Mouse (Mus musculus): ENCODE measurements around the gene Peg3. TPM values are rescaled to one million over a fixed set of nuclear protein-coding genes. Genes with fewer than 3 reads are reported as not detected.

The Peg3 gene
- total and polyA plus RNA-seq, 3 experiments = 2.4 to 49.7 (median 24.6) TPM

DNA sequence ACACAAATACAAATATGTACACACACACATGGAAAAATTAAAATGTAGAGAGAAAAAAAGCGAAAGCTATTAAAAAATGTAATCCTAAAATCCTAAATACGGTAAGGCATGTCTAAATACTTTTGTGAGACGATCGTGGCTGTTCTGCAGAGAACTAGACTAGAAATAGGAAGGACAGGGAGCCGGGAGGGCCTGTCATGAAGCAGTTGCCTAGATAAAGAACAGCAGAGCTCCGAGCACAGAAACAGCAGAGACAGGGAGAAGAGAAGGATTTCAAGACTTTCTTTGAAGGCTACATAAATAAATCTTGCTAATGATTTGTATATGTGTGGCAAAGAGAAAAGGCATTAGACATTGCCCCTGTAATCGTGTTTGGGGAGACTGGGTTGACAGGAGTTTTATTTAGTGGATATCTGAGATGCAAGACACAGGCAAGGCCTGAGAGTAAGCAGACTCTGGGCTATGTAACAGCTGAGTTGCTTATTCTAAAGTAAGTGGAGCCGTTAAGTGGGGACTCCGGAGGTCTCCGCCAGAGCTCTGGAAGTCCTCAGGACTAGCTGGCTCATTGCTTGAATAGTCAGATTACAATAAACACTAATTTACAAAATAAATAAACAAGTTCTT is 14.2 kb upstream of the Peg3 start:
- ATAC-seq (ENCODE audit: extremely low read depth, insufficient number of reproducible peaks, low FRiP score, poor library complexity, severe bottlenecking) (no peak), DNase-seq (ENCODE audit: low spot score) (no peak)
- no peaks in the 10 kb centered on the region for H3K9me3 ChIP-seq (replicated peaks)
- H3K4me1 ChIP-seq (ENCODE audit: insufficient read depth, low read depth, low read length) = no peaks in the 10 kb centered on the region
- H3K4me3 ChIP-seq (ENCODE audit: low read depth, low read length) = no peak overlapping the region
- TF ChIP-seq GATA2 (IDR thresholded peaks at IDR 0.05; ENCODE audit: borderline replicate concordance, low read depth, low read length) = no peak
- no peak for TF ChIP-seq CTCF (IDR thresholded peaks at IDR 0.05; ENCODE audit: low read depth, low read length)
- TF ChIP-seq TAL1 (conservative IDR thresholded peaks at IDR 0.05; ENCODE audit: low read depth, low read length) = no peak
- no peak for TF ChIP-seq GATA1 (IDR thresholded peaks at IDR 0.05; ENCODE audit: borderline replicate concordance, low read length)
- TF ChIP-seq POLR2AphosphoS5 (IDR thresholded peaks at IDR 0.05; ENCODE audit: insufficient replicate concordance, low read depth, low read length) = no peak
- H3K36me3 ChIP-seq (replicated peaks) = no peaks in the 10 kb centered on the region
- H3K27me3 ChIP-seq (ENCODE audit: insufficient read depth, low read length) = no peaks in the 10 kb centered on the region

DNA sequence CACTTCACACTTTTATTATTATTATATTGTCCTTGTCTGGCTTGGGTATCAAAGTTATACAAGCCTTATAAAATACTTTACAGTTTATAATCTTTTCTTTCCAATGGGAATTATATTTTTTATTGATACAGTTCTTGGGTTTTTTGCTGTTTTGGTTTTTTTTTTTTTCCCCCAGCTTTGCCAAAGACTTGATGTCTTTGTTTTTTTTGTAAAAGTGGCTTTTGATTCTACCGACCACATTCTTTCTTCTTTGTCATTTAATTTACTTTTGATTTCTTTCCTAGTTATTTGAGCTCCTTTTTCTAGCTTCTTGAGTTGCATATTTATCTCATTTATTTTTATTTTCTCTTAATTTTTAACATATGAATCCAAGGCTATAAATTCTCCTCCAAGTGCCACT is 5.8 kb upstream of the Peg3 start:
- DNase-seq (ENCODE audit: low spot score) = no peak
- TF ChIP-seq GATA1 (IDR thresholded peaks at IDR 0.05; ENCODE audit: borderline replicate concordance, low read length) = no peak
- TF ChIP-seq POLR2AphosphoS5 (IDR thresholded peaks at IDR 0.05; ENCODE audit: insufficient replicate concordance, low read depth, low read length) = no peak
- no peak for TF ChIP-seq CTCF (IDR thresholded peaks at IDR 0.05; ENCODE audit: low read depth, low read length)
- TF ChIP-seq TAL1 (conservative IDR thresholded peaks at IDR 0.05; ENCODE audit: low read depth, low read length) = no peak
- no peak for TF ChIP-seq GATA2 (IDR thresholded peaks at IDR 0.05; ENCODE audit: borderline replicate concordance, low read depth, low read length)
- no peak overlapping the region for H3K4me3 ChIP-seq (ENCODE audit: low read depth, low read length)
- peaks cover 6% of the 10 kb centered on the region for H3K4me1 ChIP-seq (ENCODE audit: insufficient read depth, low read depth, low read length)
- no peaks in the 10 kb centered on the region for H3K27me3 ChIP-seq (ENCODE audit: insufficient read depth, low read length)
- H3K36me3 ChIP-seq (replicated peaks) = no peaks in the 10 kb centered on the region
- H3K9me3 ChIP-seq (replicated peaks) = no peaks in the 10 kb centered on the region
- no peak for ATAC-seq (ENCODE audit: extremely low read depth, insufficient number of reproducible peaks, low FRiP score, poor library complexity, severe bottlenecking)

DNA sequence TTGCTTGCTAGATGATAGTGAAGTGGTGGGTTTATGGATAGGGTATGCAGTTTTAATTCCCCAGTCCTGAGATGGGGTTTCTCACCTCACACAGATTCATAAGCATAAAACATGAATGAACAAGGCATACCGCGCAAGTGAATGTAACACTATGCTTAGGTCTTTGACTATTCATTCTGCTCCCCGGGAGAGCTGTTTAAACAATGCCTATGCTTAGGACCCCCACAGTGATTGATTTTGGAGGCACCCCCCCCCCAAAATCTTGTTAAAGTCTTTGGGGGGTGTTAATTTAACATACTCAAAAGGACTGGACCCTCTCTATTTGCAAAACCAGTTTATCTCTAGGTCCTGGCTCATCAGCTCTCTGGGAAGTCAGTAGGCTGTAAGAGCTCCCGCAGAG is 1.7 kb upstream of the Peg3 start:
- Histone ChIP-seq H3K27me3 (ENCODE audit: insufficient read depth, low read length) (no peaks in the 10 kb centered on the region), H3K9me3 (replicated peaks) (peaks cover 30% of the 10 kb centered on the region), H3K36me3 (replicated peaks) (no peaks in the 10 kb centered on the region), H3K4me3 (ENCODE audit: low read depth, low read length) (no peak overlapping the region), H3K4me1 (ENCODE audit: insufficient read depth, low read depth, low read length) (peaks cover 8% of the 10 kb centered on the region)
- no peak for TF ChIP-seq GATA2 (IDR thresholded peaks at IDR 0.05; ENCODE audit: borderline replicate concordance, low read depth, low read length)
- TF ChIP-seq POLR2AphosphoS5 (IDR thresholded peaks at IDR 0.05; ENCODE audit: insufficient replicate concordance, low read depth, low read length) = no peak
- TF ChIP-seq CTCF (IDR thresholded peaks at IDR 0.05; ENCODE audit: low read depth, low read length) = no peak
- TF ChIP-seq GATA1 (IDR thresholded peaks at IDR 0.05; ENCODE audit: borderline replicate concordance, low read length) = no peak
- TF ChIP-seq TAL1 (conservative IDR thresholded peaks at IDR 0.05; ENCODE audit: low read depth, low read length) = no peak
- ATAC-seq (ENCODE audit: extremely low read depth, insufficient number of reproducible peaks, low FRiP score, poor library complexity, severe bottlenecking) = no peak
- DNase-seq (ENCODE audit: low spot score) = no peak

DNA sequence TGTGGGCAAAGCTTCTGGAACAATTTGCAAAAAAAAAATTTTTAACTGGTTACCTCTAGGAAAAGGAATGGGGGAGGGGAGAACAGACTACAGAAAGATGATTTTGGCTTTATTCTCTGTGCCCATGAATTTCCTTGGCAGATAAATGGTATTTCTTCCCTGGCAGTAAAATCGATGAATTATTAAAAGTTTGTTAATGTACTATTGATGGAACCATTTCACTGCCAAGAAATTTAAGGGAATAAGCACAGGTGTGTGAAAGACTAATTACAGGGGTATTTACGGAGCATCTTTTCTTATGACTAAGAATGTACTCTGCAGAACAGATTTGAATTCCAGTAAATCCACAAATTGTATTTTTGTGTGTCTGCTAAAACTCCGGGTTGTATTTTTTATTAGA is 1.1 kb upstream of the Peg3 start:
- DNase-seq (ENCODE audit: low spot score) (no peak), ATAC-seq (ENCODE audit: extremely low read depth, insufficient number of reproducible peaks, low FRiP score, poor library complexity, severe bottlenecking) (no peak)
- no peaks in the 10 kb centered on the region for H3K36me3 ChIP-seq (replicated peaks)
- H3K4me1 ChIP-seq (ENCODE audit: insufficient read depth, low read depth, low read length) = peaks cover 10% of the 10 kb centered on the region
- H3K4me3 ChIP-seq (ENCODE audit: low read depth, low read length) = no peak overlapping the region
- TF ChIP-seq GATA2 (IDR thresholded peaks at IDR 0.05; ENCODE audit: borderline replicate concordance, low read depth, low read length) (no peak), POLR2AphosphoS5 (IDR thresholded peaks at IDR 0.05; ENCODE audit: insufficient replicate concordance, low read depth, low read length) (no peak), CTCF (IDR thresholded peaks at IDR 0.05; ENCODE audit: low read depth, low read length) (no peak), TAL1 (conservative IDR thresholded peaks at IDR 0.05; ENCODE audit: low read depth, low read length) (no peak), GATA1 (IDR thresholded peaks at IDR 0.05; ENCODE audit: borderline replicate concordance, low read length) (no peak)
- H3K27me3 ChIP-seq (ENCODE audit: insufficient read depth, low read length) = no peaks in the 10 kb centered on the region
- peaks cover 30% of the 10 kb centered on the region for H3K9me3 ChIP-seq (replicated peaks)

DNA sequence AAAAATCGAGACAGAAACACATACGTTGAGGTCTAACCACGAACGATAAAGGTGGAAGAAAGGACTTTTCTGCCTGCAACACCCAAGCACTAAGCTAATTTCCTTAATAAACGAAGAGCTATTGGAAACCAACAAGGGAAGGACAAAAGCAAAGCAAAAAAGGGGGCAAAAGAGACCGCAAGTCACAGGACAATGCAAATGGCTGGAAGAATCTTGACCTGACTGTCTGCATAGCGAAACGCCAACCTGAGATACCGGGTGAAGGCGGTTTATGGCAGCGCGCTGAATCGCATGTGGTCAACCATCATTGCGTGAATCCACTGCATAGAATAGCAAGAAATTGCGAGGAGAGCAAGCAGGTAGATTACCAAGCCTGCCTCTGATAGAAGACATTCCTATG is 570 bp upstream of the Peg3 start:
- Histone ChIP-seq H3K4me1 (ENCODE audit: insufficient read depth, low read depth, low read length) (peaks cover 10% of the 10 kb centered on the region), H3K36me3 (replicated peaks) (no peaks in the 10 kb centered on the region), H3K27me3 (ENCODE audit: insufficient read depth, low read length) (no peaks in the 10 kb centered on the region), H3K9me3 (replicated peaks) (peaks cover 30% of the 10 kb centered on the region), H3K4me3 (ENCODE audit: low read depth, low read length) (peak overlapping the region; percentile 76)
- DNase-seq (ENCODE audit: low spot score) (no peak), ATAC-seq (ENCODE audit: extremely low read depth, insufficient number of reproducible peaks, low FRiP score, poor library complexity, severe bottlenecking) (no peak)
- TF ChIP-seq GATA2 (IDR thresholded peaks at IDR 0.05; ENCODE audit: borderline replicate concordance, low read depth, low read length) (no peak), TAL1 (conservative IDR thresholded peaks at IDR 0.05; ENCODE audit: low read depth, low read length) (no peak), POLR2AphosphoS5 (IDR thresholded peaks at IDR 0.05; ENCODE audit: insufficient replicate concordance, low read depth, low read length) (no peak), CTCF (IDR thresholded peaks at IDR 0.05; ENCODE audit: low read depth, low read length) (no peak), GATA1 (IDR thresholded peaks at IDR 0.05; ENCODE audit: borderline replicate concordance, low read length) (no peak)

DNA sequence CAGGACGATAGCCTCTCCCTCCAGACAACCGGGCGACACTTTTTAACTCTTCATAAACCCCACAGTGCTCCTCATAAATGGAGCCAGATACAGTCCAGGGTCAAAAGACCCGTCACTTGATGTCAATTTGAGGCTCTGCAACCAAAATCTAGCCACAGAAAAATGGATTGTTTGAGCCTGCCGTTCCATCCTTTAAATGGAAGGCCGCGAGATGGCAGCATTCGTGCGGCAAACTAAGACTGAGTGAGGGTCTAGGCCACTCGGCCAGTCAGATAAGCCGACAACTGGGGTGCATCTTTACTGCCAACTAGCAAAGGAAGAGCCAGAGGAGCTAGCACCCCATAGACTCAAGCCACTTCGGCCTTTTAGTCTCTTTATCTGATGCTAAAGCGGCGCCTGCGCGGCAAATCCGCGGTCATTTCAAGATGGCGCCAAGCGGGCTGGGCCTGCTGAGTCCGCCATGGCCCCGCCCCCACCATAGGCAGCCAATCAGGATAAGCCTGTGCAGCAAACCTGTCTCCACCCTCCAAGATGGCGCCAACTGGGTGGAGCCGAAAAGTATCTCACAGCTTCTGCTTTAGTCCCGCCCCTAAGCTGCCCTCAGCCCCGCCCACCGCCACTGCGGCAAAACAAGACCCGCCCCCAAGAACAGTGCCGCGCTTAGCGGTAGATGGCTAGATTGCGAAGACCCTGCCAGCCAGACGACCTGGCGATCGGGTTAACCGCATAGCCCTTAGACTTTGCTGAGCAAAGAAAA is 992 bp downstream of the Peg3 start:
- DNase-seq (ENCODE audit: low spot score) (peak; percentile 31), ATAC-seq (ENCODE audit: extremely low read depth, insufficient number of reproducible peaks, low FRiP score, poor library complexity, severe bottlenecking) (peak; percentile 23; the same call in 1 of the 2 replicates)
- Histone ChIP-seq H3K27me3 (ENCODE audit: insufficient read depth, low read length) (no peaks in the 10 kb centered on the region), H3K36me3 (replicated peaks) (peaks cover 9% of the 10 kb centered on the region), H3K9me3 (replicated peaks) (peaks cover 30% of the 10 kb centered on the region), H3K4me3 (ENCODE audit: low read depth, low read length) (peak overlapping the region; percentile 76), H3K4me1 (ENCODE audit: insufficient read depth, low read depth, low read length) (peaks cover 10% of the 10 kb centered on the region)
- TF ChIP-seq TAL1 (conservative IDR thresholded peaks at IDR 0.05; ENCODE audit: low read depth, low read length) = no peak
- no peak for TF ChIP-seq GATA2 (IDR thresholded peaks at IDR 0.05; ENCODE audit: borderline replicate concordance, low read depth, low read length)
- TF ChIP-seq POLR2AphosphoS5 (IDR thresholded peaks at IDR 0.05; ENCODE audit: insufficient replicate concordance, low read depth, low read length) = no peak
- TF ChIP-seq GATA1 (IDR thresholded peaks at IDR 0.05; ENCODE audit: borderline replicate concordance, low read length) = no peak
- no peak for TF ChIP-seq CTCF (IDR thresholded peaks at IDR 0.05; ENCODE audit: low read depth, low read length)

All from G1E (cell line).